Mouse (Mus musculus): Measurements from ENCODE around the gene Zfp109. TPM values are rescaled to one million over a fixed set of nuclear protein-coding genes. Genes with fewer than 3 reads are reported as not detected.

Zfp109 gene
- polyA plus RNA-seq, 1 experiment from 2014 or later, result 4.3 TPM

DNA sequence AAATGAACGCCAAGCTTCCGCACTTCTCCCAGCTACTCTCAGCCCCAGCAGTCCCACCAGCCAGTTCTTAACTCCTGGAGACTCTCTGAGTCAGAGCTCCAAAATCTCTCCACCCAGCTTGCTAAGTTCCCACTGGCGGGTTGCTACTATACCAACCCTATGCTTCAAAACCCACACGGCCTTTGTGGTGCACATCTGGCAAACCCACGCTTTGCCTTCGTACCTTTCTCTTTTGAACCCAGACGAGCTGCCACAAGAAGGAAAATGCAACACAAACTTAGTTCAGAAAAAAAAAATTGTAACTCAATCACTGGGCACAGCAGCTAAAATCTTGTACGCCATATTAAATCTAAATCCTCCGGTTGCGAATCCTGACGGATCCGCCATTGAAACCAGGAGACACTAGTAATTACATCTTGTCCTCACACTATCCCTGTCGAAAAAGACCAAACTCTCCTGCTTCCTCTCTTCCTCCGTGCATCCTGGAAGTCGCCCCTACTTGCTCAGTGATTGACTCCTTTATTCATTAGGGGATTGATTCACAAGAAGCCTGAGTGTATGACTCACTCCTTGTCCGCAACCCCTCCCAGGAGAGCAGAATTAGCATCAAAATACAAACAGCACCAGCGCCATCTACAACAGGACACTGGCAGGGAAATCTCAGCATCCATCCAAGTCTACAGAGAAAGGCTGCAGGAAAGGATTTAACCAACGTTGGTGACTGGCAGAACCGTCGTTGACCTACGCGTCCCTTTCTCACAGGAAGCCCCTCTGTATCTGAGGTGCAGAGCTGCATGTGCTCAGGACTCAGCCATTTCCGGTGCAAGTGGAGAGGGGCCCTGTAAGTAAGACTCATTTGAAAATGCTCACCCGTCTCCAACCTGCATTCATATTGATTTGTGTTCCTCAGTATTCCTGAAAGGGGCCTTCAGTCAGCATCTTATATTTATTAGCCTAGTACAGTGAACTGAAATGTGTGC lies 31.1 kb upstream of the Zfp109 start:
- Histone ChIP-seq H3K9me3 (replicated peaks) (no peaks in the 10 kb centered on the region), H3K4me2 (replicated peaks) (no peak overlapping the region), H3K27me3 (no peaks in the 10 kb centered on the region), H3K36me3 (peaks cover 9% of the 10 kb centered on the region; the same call in 1 of the 2 replicates), H3K4me1 (peaks cover 5% of the 10 kb centered on the region), H3K4me3 (replicated peaks) (no peak overlapping the region), H3K9ac (no peak overlapping the region), H3K27ac (replicated peaks) (no peak overlapping the region)
- ATAC-seq (ENCODE audit: insufficient number of reproducible peaks, low FRiP score, low TSS enrichment, low read depth), result no peak
- WGBS, result 70% methylated on average over 24 of the region's 24 CpGs

DNA sequence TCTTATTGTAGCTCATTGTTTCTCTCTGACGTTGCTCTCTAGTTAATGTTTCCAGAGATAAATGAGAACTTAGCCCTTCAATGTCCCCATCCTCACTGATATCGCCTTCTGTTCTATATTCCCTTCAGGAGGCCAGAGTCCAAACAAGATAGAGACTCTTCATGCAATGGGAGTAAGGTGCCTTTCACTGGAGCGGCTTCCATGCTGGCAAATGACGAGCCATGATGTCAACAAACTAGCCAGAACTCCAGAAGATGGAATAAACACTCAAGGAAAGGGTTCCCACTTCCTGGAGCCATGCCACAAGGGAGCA lies 22.6 kb upstream of the Zfp109 start:
- Histone ChIP-seq H3K9me3 (replicated peaks) (no peaks in the 10 kb centered on the region), H3K4me1 (peaks cover 4% of the 10 kb centered on the region; the same call in 1 of the 2 replicates), H3K27me3 (no peaks in the 10 kb centered on the region), H3K36me3 (peaks cover 23% of the 10 kb centered on the region), H3K4me2 (replicated peaks) (no peak overlapping the region), H3K27ac (replicated peaks) (no peak overlapping the region), H3K9ac (no peak overlapping the region), H3K4me3 (replicated peaks) (no peak overlapping the region)
- 90% methylated on average over 4 of the region's 4 CpGs for WGBS
- no peak for ATAC-seq (ENCODE audit: insufficient number of reproducible peaks, low FRiP score, low TSS enrichment, low read depth)

DNA sequence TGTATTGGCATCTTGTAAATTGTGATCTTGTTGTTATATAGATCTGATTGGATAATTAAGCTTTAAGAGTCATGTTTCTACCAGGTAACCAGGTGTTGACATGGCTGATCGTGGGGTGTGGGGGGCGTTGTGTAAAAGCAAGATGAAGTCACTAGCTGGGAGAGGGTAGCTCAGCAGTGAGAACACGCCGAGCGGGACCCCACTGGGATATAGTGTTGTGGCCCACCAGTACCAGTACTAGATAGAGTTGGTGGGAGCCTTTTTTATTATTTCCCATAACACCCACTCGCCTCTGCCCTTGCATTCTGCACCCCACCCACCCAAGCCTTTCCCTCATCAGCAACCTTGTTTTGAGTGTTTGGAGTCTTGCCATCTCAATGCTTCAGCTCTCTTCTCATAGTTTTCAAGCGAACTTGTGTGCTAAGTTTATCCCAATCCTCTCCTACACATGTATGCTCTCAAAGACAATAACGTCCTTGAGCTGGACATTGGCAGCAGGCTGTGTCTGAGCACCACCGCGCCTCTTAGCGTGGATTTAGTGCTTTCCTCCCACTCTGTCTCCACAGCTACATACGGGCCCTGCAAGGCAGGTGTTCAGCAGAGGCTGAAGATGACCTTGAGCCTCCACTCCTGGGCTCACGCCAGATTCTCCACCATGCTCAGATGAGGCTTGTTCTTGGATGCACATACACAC lies 22.1 kb upstream of the Zfp109 start:
- no peak overlapping the region for H3K4me2 ChIP-seq (replicated peaks)
- H3K9me3 ChIP-seq (replicated peaks), result no peaks in the 10 kb centered on the region
- no peak for ATAC-seq (ENCODE audit: insufficient number of reproducible peaks, low FRiP score, low TSS enrichment, low read depth)
- H3K9ac ChIP-seq, result no peak overlapping the region
- WGBS, result 90% methylated on average over 13 of the region's 13 CpGs
- peaks cover 23% of the 10 kb centered on the region for H3K36me3 ChIP-seq
- no peak overlapping the region for H3K4me3 ChIP-seq (replicated peaks)
- peaks cover 4% of the 10 kb centered on the region; the same call in 1 of the 2 replicates for H3K4me1 ChIP-seq
- H3K27me3 ChIP-seq, result no peaks in the 10 kb centered on the region
- no peak overlapping the region for H3K27ac ChIP-seq (replicated peaks)

DNA sequence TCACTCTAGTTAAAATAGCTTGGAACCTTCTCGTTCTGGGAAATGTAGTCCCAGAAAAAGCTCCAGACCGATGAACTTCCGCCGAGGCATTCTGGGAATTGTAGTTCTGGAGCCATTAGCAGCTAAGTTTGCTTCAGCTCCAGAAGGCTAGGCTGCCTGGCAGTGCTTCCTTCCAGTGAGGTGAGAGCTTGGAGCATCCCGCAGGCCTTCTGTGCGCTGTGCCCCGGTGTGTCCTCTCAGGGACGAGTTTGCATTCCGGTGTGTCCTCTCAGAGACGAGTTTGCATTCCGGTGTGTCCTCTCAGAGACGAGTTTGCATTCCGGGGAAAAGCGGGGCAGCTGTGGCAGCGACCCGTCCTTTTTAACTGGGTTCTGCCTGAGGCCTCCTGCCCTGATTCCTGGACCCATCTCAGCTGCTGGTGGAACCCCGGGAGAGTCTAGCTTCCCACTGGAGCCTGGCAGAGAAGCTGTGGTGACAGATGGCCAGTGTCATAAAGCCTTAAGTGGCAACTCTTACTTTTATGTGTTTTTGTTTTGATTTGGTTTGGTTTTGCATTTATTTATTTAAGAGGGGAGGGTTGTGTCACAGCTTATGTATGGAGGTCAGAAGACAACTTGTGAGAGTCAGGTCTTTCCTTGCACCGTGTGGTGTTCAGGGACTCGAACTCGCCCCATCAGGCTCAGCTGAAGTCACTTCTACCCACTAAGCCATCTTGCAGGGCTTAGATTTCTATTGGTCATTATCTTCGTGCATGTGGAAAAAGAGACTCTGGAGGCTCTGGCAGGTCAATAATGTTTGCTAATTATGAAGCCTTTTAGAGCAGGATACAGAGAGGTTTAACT lies 17.5 kb upstream of the Zfp109 start, which contains the start of gene Zfp108:
Gene Zfp108, plus strand, starts transcription at position 162 of the 842 bp plus-strand sequence.
- ATAC-seq (ENCODE audit: insufficient number of reproducible peaks, low FRiP score, low TSS enrichment, low read depth), result peak; percentile 86
- 13% methylated on average over 21 of the region's 21 CpGs for WGBS
- H3K4me2 ChIP-seq (replicated peaks), result peak within 1 kb of the TSS; percentile 58
- peaks cover 3% of the 10 kb centered on the region for H3K36me3 ChIP-seq
- no peak within 1 kb of the TSS for H3K27ac ChIP-seq (replicated peaks)
- H3K4me3 ChIP-seq (replicated peaks), result peak within 1 kb of the TSS; percentile 63
- H3K4me1 ChIP-seq, result peaks cover 8% of the 10 kb centered on the region; the same call in 1 of the 2 replicates
- H3K27me3 ChIP-seq, result no peaks in the 10 kb centered on the region
- no peaks in the 10 kb centered on the region for H3K9me3 ChIP-seq (replicated peaks)
- H3K9ac ChIP-seq, result peak within 1 kb of the TSS; percentile 58

DNA sequence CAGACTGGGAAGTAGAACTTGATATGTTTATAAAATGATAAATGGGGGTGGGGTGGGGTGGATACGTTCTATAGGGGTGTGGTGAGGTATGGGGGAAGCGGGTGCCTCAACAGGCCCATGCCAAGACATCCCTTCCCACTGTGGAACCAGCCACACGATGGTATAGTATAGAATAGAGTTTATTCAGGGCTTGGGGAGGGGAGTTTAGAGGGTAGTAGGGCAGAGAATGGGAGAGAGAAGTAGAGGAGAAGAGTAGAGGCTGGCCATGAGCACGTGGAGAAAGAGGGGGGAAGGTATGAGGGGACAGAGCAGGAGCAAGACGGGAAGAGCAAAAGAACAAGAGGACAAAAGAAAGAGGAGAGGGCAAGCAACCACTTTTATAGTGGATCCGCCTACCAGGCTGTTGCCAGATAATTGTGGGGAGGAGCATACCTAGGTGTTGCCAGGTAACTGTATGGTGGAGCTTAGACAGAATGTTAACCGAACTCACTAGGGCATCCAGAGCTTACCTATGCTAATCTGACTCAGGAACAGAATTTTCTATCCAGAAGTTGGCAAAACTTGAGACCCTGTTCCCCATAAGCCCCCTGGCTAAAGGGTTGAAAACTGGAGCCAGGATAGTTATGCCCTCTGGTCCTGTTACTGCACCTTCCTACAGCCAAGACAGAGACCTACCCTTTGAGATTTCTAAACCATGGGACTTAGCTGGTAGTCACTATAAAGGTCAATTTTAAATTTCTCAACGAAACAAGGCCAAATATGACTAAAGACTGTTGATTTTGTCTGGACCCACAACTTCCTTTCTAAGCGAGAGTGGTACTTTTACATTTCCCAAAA lies 16.6 kb upstream of the Zfp109 start:
- H3K27me3 ChIP-seq, result no peaks in the 10 kb centered on the region
- peak; percentile 6; the same call in 1 of the 2 replicates for ATAC-seq (ENCODE audit: insufficient number of reproducible peaks, low FRiP score, low TSS enrichment, low read depth)
- 57% methylated on average over 9 of the region's 9 CpGs for WGBS
- H3K4me2 ChIP-seq (replicated peaks), result peak overlapping the region; percentile 58
- H3K36me3 ChIP-seq, result no peaks in the 10 kb centered on the region; the same call in 1 of the 2 replicates
- H3K27ac ChIP-seq (replicated peaks), result no peak overlapping the region
- no peak overlapping the region; the same call in 1 of the 2 replicates for H3K9ac ChIP-seq
- peaks cover 8% of the 10 kb centered on the region; the same call in 1 of the 2 replicates for H3K4me1 ChIP-seq
- no peaks in the 10 kb centered on the region for H3K9me3 ChIP-seq (replicated peaks)
- peak overlapping the region; percentile 63 for H3K4me3 ChIP-seq (replicated peaks)

DNA sequence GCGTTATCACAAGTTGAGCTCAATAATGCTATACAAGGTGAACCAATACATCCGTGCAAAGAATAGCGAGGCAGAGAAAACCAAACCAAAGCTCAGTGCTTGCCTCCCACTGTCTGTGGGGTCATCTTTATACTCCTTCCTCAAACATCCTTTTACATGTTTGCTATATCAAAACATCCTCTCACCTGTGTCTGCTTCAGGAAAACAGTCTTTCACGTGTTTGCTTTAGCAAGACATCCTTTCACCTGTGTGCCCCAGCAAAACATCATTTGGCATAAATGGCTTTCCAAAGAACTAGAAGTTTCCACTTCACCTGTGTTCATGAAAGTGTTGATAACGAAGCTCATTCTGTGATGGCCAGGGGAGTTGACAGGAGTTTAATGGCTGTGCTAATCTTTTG lies 26.0 kb downstream of the Zfp109 start, which contains the start of gene Zfp111:
Gene Zfp111, minus strand, starts transcription at position 101 of the 400 bp plus-strand sequence.
- no peaks in the 10 kb centered on the region for H3K9me3 ChIP-seq (replicated peaks)
- ATAC-seq (ENCODE audit: insufficient number of reproducible peaks, low FRiP score, low TSS enrichment, low read depth), result no peak
- H3K4me1 ChIP-seq, result peaks cover 9% of the 10 kb centered on the region
- no peaks in the 10 kb centered on the region for H3K36me3 ChIP-seq
- H3K27me3 ChIP-seq, result no peaks in the 10 kb centered on the region
- H3K9ac ChIP-seq, result no peak within 1 kb of the TSS
- H3K27ac ChIP-seq (replicated peaks), result no peak within 1 kb of the TSS
- H3K4me3 ChIP-seq (replicated peaks), result no peak within 1 kb of the TSS
- 78% methylated on average over 5 of the region's 5 CpGs for WGBS
- no peak within 1 kb of the TSS for H3K4me2 ChIP-seq (replicated peaks)

DNA sequence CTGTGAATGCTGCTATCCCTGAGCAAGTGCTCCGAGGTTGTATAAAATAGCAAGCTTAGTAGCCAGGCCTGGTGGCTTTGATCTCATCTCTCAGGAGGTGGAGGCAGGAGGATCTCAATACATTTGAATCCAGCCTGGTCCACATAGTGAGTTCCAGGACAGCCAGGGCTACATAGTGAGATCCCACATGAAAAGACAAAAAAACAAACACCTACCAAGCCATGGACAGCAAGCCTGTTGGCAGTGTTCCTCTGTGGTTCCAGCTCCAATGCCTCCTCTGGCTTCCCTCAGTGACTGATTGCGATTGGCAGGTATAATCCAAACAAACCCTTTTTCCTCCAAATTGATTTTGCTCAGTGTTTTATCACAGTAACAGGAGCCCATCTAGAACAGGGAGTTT lies 27.1 kb downstream of the Zfp109 start:
- H3K36me3 ChIP-seq, result peaks cover 9% of the 10 kb centered on the region; the same call in 1 of the 2 replicates
- no peaks in the 10 kb centered on the region for H3K27me3 ChIP-seq
- H3K4me1 ChIP-seq, result peaks cover 9% of the 10 kb centered on the region
- H3K4me3 ChIP-seq (replicated peaks), result no peak overlapping the region
- no peak overlapping the region for H3K27ac ChIP-seq (replicated peaks)
- H3K9me3 ChIP-seq (replicated peaks), result no peaks in the 10 kb centered on the region
- WGBS, result 79% methylated on average over 2 of the region's 2 CpGs
- no peak for ATAC-seq (ENCODE audit: insufficient number of reproducible peaks, low FRiP score, low TSS enrichment, low read depth)
- H3K9ac ChIP-seq, result no peak overlapping the region
- H3K4me2 ChIP-seq (replicated peaks), result no peak overlapping the region

DNA sequence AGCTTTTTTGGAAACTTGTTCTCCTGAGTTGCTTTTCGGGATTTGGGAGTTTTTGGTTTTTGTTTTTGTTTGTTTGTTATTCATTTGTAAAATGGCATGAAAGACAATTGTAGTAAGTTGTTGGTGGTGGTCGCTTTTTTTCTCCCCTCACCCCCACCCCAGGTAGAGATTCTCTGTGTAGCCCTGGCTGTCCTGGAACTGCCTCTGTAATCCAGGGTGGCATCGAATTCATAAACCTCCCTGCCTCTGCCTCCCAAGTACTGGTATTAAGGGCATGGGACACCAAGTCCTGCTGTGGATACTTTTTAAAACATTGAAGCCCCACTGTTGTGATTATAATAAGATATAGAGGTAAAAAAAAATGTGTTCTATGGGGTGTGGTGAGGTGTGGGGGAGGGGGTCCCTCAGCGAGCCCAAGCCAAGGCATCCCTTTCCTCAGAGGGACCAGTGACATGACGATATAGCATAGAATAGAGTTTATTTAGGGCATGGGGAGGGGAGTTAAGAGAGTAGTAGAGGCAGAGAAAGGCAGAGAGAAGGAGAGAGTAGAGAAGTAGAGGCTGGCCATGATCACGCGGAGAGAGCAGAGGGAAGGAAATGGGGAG lies 29.0 kb downstream of the Zfp109 start:
- ATAC-seq (ENCODE audit: insufficient number of reproducible peaks, low FRiP score, low TSS enrichment, low read depth), result no peak

DNA sequence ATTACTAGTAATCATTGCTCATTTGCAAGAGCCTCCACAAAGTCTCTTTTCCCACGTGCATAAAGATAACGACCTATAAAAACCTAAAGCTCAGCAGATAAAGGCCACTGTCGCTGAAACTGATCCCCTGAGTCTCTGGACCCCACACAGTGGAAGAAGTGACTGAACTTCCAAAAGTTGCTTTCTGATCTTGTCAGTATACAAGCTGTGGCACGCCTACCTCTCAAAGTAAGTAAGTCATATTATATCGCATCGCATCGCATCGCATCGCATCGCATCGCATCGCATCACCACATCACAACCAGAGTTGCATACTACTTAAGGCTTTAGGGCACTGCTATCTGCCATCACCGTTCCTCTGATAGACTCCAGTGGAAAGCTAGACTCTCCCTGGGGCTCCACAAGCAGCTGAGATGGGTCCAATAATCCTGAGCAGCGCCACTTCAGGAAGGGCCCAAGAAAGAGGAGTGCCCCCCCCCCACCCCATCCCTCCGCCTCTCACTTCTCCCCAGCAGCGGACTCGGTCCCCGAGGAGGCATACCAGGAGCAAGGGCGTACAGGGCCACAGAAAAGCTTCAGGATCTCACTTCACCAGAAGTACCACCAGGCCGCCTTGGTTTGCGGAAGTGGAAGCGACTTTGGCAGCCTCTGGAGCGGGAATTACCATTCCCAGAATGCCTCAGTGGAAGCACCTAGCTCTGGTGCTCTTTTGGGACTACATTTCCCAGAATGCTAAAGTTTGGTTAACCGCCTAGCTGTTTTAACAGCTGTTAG lies 29.7 kb downstream of the Zfp109 start:
- Histone ChIP-seq H3K27ac (replicated peaks) (peak overlapping the region; percentile 86), H3K9me3 (replicated peaks) (no peaks in the 10 kb centered on the region), H3K27me3 (no peaks in the 10 kb centered on the region), H3K4me1 (peaks cover 9% of the 10 kb centered on the region), H3K4me3 (replicated peaks) (peak overlapping the region; percentile 65), H3K36me3 (peaks cover 33% of the 10 kb centered on the region), H3K4me2 (replicated peaks) (peak overlapping the region; percentile 71), H3K9ac (peak overlapping the region; percentile 73)
- ATAC-seq (ENCODE audit: insufficient number of reproducible peaks, low FRiP score, low TSS enrichment, low read depth), result peak; percentile 79
- WGBS, result 10% methylated on average over 24 of the region's 24 CpGs

More for the DNA sequence above, 29.0 kb downstream of the Zfp109 start:
- Histone ChIP-seq H3K4me3 (replicated peaks) (peak overlapping the region; percentile 65), H3K36me3 (peaks cover 28% of the 10 kb centered on the region), H3K9me3 (replicated peaks) (no peaks in the 10 kb centered on the region), H3K9ac (no peak overlapping the region), H3K4me2 (replicated peaks) (peak overlapping the region; percentile 71), H3K4me1 (peaks cover 9% of the 10 kb centered on the region), H3K27me3 (no peaks in the 10 kb centered on the region), H3K27ac (replicated peaks) (no peak overlapping the region)
- WGBS, result 58% methylated on average over 7 of the region's 7 CpGs

All from embryonic facial prominence, embryonic 15.5 days (tissue).